ENCODE assay signal across 8 mouse cellular contexts in genomic region chr3:129730426-129730825, GRCm38 (mm10). TPM values are rescaled to one million over a fixed set of nuclear protein-coding genes. Genes with fewer than 3 reads are reported as not detected.
A peak's percentile ranks its signal among the peaks of the same experiment; 100 is the strongest.
DNase-seq lines count a peak whose midpoint lies in the region; ATAC-seq and TF ChIP-seq lines count a peak whose summit lies in the region.

No protein-coding gene starts in this region.

- no peaks in the 10 kb centered on the region for H3K36me3 ChIP-seq in forebrain, embryonic 11.5 days (ENCODE audit: control insufficient read depth, insufficient read depth, low read length)
- no peaks in the 10 kb centered on the region for H3K36me3 ChIP-seq in forebrain, embryonic 16.5 days (ENCODE audit: control insufficient read depth, insufficient read depth)
- no peaks in the 10 kb centered on the region for H3K36me3 ChIP-seq in midbrain, postnatal 0 days (ENCODE audit: insufficient read depth, low read length)
- H3K36me3 ChIP-seq in midbrain, embryonic 16.5 days (ENCODE audit: control insufficient read depth, insufficient read depth, low read length): no peaks in the 10 kb centered on the region
- H3K36me3 ChIP-seq in limb, embryonic 10.5 days: no peaks in the 10 kb centered on the region

- no peak for ATAC-seq in forebrain, embryonic 11.5 days (replicated peaks; ENCODE audit: low FRiP score)
- no peak for ATAC-seq in forebrain, embryonic 16.5 days
- no peak for ATAC-seq in midbrain, postnatal 0 days (ENCODE audit: low FRiP score)
- no peak for ATAC-seq in midbrain, embryonic 16.5 days

- H3K9ac ChIP-seq in forebrain, embryonic 11.5 days (ENCODE audit: low read length): no peak overlapping the region
- no peak overlapping the region for H3K9ac ChIP-seq in forebrain, embryonic 16.5 days (replicated peaks; ENCODE audit: low read depth, low read length)
- no peak overlapping the region for H3K9ac ChIP-seq in midbrain, postnatal 0 days (replicated peaks; ENCODE audit: low read length, poor library complexity, severe bottlenecking)
- no peak overlapping the region for H3K9ac ChIP-seq in midbrain, embryonic 16.5 days (ENCODE audit: low read depth, low read length)

- DNase-seq in forebrain, embryonic 11.5 days (ENCODE audit: low spot score): peak; percentile 72
- DNase-seq in midbrain, postnatal 0 days (ENCODE audit: low spot score): peak; percentile 15
- DNase-seq in limb, embryonic 10.5 days (ENCODE audit: low spot score): peak; percentile 60
- DNase-seq in thymus, postnatal 25 days: peak; percentile 26
- no peak for DNase-seq in layer of hippocampus, postnatal 10 days (ENCODE audit: low spot score in 2 of 2)
- no peak for DNase-seq in layer of hippocampus, postnatal 36 days

- no peak overlapping the region for H3K27ac ChIP-seq in forebrain, embryonic 11.5 days (ENCODE audit: low read depth, low read length)
- no peak overlapping the region for H3K27ac ChIP-seq in forebrain, embryonic 16.5 days (ENCODE audit: low read length)
- H3K27ac ChIP-seq in midbrain, postnatal 0 days (ENCODE audit: low read depth, low read length): no peak overlapping the region
- no peak overlapping the region for H3K27ac ChIP-seq in midbrain, embryonic 16.5 days (ENCODE audit: low read length)
- H3K27ac ChIP-seq in limb, embryonic 10.5 days: no peak overlapping the region

- WGBS in forebrain, embryonic 11.5 days: 29% methylated on average over 8 of the region's 8 CpGs
- WGBS in forebrain, embryonic 16.5 days: 31% methylated on average over 8 of the region's 8 CpGs
- 29% methylated on average over 8 of the region's 8 CpGs for WGBS in midbrain, postnatal 0 days
- 28% methylated on average over 8 of the region's 8 CpGs for WGBS in midbrain, embryonic 16.5 days
- WGBS in limb, embryonic 10.5 days: 32% methylated on average over 8 of the region's 8 CpGs

- peak; percentile 51 for TF ChIP-seq CTCF in midbrain, postnatal 0 days (IDR thresholded peaks at IDR 0.05)

- H3K27me3 ChIP-seq in forebrain, embryonic 11.5 days (ENCODE audit: control insufficient read depth, insufficient read depth, low read length): no peaks in the 10 kb centered on the region
- 0 out of 2 replicates have a peak, but pooled peaks cover 2% of the 10 kb centered on the region for H3K27me3 ChIP-seq in forebrain, embryonic 16.5 days (replicated peaks; ENCODE audit: control insufficient read depth, insufficient read depth, low read length)
- H3K27me3 ChIP-seq in midbrain, postnatal 0 days (ENCODE audit: insufficient read depth, low read length): no peaks in the 10 kb centered on the region
- no peaks in the 10 kb centered on the region for H3K27me3 ChIP-seq in midbrain, embryonic 16.5 days (ENCODE audit: control insufficient read depth, insufficient read depth, low read depth, low read length)
- H3K27me3 ChIP-seq in limb, embryonic 10.5 days (ENCODE audit: low read depth, poor library complexity, severe bottlenecking): no peaks in the 10 kb centered on the region

- H3K4me2 ChIP-seq in forebrain, embryonic 11.5 days (ENCODE audit: low read depth, low read length, severe bottlenecking): no peak overlapping the region
- H3K4me2 ChIP-seq in forebrain, embryonic 16.5 days (ENCODE audit: low read length): no peak overlapping the region
- H3K4me2 ChIP-seq in midbrain, postnatal 0 days (ENCODE audit: low read depth, low read length, poor library complexity, severe bottlenecking): no peak overlapping the region
- no peak overlapping the region for H3K4me2 ChIP-seq in midbrain, embryonic 16.5 days (ENCODE audit: low read length)

- no peak overlapping the region for H3K4me3 ChIP-seq in forebrain, embryonic 11.5 days (ENCODE audit: low read depth, low read length)
- H3K4me3 ChIP-seq in forebrain, embryonic 16.5 days (replicated peaks; ENCODE audit: low read length): no peak overlapping the region
- H3K4me3 ChIP-seq in midbrain, postnatal 0 days (ENCODE audit: low read depth, low read length): no peak overlapping the region
- H3K4me3 ChIP-seq in midbrain, embryonic 16.5 days (ENCODE audit: low read depth, low read length): no peak overlapping the region
- no peak overlapping the region for H3K4me3 ChIP-seq in limb, embryonic 10.5 days

- no peaks in the 10 kb centered on the region for H3K4me1 ChIP-seq in forebrain, embryonic 11.5 days (replicated peaks; ENCODE audit: control insufficient read depth, insufficient read depth, low read length)
- H3K4me1 ChIP-seq in forebrain, embryonic 16.5 days (replicated peaks; ENCODE audit: control insufficient read depth, insufficient read depth, low read length): no peaks in the 10 kb centered on the region
- H3K4me1 ChIP-seq in midbrain, postnatal 0 days (ENCODE audit: insufficient read depth, low read length): no peaks in the 10 kb centered on the region
- H3K4me1 ChIP-seq in midbrain, embryonic 16.5 days (ENCODE audit: control insufficient read depth, insufficient read depth, low read length): peaks cover 5% of the 10 kb centered on the region
- H3K4me1 ChIP-seq in limb, embryonic 10.5 days: no peaks in the 10 kb centered on the region

- H3K9me3 ChIP-seq in forebrain, embryonic 11.5 days (ENCODE audit: control insufficient read depth, low read length): no peaks in the 10 kb centered on the region
- no peaks in the 10 kb centered on the region for H3K9me3 ChIP-seq in forebrain, embryonic 16.5 days (ENCODE audit: control insufficient read depth, low read length)
- H3K9me3 ChIP-seq in midbrain, postnatal 0 days (ENCODE audit: low read length): no peaks in the 10 kb centered on the region
- no peaks in the 10 kb centered on the region for H3K9me3 ChIP-seq in midbrain, embryonic 16.5 days (replicated peaks; ENCODE audit: control insufficient read depth, low read length, poor library complexity, severe bottlenecking)
- H3K9me3 ChIP-seq in limb, embryonic 10.5 days (replicated peaks): no peaks in the 10 kb centered on the region

RNA-seq across cellular contexts. Expression of gene Egf, which starts 24.7 kb away (rescaled TPM):
- 1.7 and 1.9 TPM in 2 replicates for polyA plus RNA-seq in forebrain, embryonic 11.5 days (2014; fragmentation: Nextera tagmentation; extraction: Ambion mirVana)
- polyA plus RNA-seq in forebrain, embryonic 16.5 days (2015; fragmentation: Nextera tagmentation; extraction: Ambion mirVana): 1.4 and 3.0 TPM in 2 replicates
- total RNA-seq in midbrain, postnatal 0 days (2014; rRNA removed): 1.3 and 2.3 TPM in 2 replicates
- polyA plus RNA-seq in midbrain, postnatal 0 days (2015; fragmentation: Nextera tagmentation; extraction: Ambion mirVana): 0.94 and 1.2 TPM in 2 replicates
- 1.8 and 2.2 TPM in 2 replicates for polyA plus RNA-seq in midbrain, embryonic 16.5 days (2015; fragmentation: Nextera tagmentation; extraction: Ambion mirVana)
- 1.4 and 1.6 TPM in 2 replicates for polyA plus RNA-seq in limb, embryonic 10.5 days (2016; fragmentation: Nextera tagmentation; extraction: Ambion mirVana)
- 1 to 10 TPM; 1.9 to 2.8 TPM for total RNA-seq in layer of hippocampus, postnatal 10 days (2021)
- total RNA-seq in layer of hippocampus, postnatal 36 days (2021): 1 to 10 TPM; 1.2 to 2.0 TPM

Comparison
In these comparisons a context has a peak if more than half of its experiments do, and no peak if none do; other contexts are left out.
1. DNase-seq: peak in forebrain, embryonic 11.5 days (single experiment), midbrain, postnatal 0 days (single experiment), limb, embryonic 10.5 days (single experiment) and thymus, postnatal 25 days (single experiment); none in layer of hippocampus, postnatal 10 days (0 of 2) and layer of hippocampus, postnatal 36 days (0 of 2).